Mouse (Mus musculus) MEL-GATA-1-ER (cell line): ENCODE results near the gene Mcrip1.
"Not testable (repeated sequence)": the region's sequence is repeated elsewhere in the genome, so short reads cannot be mapped to it uniquely, and the experiment has no call there.

ENCODE experiments used
- DNase-seq: peaks from one replicate; pipeline ENCODE4 v3.0.0-alpha.2; 2012; ENCODE audit warnings: low read depth; ENCODE audit errors: extremely low read depth

The Mcrip1 gene

DNA sequence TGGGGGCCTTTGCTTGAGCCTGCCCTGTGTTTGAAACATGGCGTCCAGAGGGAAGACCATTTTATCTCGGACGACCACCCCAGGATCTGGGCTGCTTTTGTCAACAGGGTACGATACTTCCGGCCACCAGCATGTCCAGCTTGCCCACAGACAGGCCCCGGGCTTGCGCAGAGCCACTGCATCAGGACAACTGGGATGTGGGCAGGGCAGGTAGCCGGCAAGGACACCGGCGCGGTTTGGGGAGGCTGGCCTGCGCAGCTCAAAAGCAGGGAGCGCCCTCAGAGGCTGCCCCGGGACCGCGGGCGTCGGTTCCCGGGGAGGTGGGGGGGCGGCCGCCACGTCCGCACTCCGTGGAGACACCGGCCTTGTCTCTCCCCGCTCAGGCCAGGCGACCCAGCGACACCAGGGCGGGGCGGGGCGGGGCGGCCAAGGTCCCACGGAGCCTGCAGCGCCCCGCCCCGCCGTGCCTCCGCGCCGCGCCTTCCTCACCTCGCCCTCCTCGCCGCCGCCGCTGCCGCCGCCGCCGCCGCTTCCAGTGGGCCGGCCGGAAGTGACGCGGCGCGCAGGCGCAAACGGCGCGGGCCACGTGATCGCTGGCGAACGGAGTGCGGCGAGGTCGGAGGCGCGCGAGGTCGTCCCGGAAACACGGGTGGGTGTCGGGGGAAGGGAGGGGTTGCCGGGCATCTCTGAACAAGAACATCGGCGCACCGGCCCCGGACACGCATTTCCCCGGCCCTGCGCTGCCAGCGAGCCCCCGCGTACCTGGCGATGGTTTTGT, at the start of gene Mcrip1:
TSS of gene Mcrip1 (minus strand) at position 560 of the 778 bp plus-strand sequence.
- no peak for DNase-seq

DNA sequence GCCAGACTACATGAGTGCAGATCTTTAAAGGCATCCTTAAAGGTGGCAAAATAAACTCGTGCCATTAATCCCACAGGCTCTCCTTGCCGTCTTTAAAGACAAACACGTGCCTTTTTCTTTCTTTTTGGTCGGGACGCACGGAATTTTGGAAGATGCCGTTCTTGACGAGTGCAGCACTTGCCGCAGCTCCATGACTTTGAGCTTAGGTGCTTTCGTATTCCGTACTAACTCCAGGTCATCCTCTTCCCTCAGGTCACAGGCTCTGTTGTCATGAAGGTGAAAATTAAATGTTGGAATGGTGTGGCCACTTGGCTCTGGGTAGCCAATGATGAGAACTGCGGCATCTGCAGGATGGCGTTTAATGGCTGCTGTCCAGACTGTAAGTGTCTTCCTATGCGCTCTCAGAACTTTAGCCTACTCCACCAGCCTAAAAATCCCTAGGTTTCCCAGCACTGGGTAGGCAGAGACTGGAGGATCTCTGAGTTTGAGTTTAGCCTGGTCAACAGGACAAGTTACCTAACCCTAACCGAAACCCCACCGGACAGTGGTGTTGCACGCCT, 49.5 kb upstream of the Mcrip1 start:
- DNase-seq: no peak

DNA sequence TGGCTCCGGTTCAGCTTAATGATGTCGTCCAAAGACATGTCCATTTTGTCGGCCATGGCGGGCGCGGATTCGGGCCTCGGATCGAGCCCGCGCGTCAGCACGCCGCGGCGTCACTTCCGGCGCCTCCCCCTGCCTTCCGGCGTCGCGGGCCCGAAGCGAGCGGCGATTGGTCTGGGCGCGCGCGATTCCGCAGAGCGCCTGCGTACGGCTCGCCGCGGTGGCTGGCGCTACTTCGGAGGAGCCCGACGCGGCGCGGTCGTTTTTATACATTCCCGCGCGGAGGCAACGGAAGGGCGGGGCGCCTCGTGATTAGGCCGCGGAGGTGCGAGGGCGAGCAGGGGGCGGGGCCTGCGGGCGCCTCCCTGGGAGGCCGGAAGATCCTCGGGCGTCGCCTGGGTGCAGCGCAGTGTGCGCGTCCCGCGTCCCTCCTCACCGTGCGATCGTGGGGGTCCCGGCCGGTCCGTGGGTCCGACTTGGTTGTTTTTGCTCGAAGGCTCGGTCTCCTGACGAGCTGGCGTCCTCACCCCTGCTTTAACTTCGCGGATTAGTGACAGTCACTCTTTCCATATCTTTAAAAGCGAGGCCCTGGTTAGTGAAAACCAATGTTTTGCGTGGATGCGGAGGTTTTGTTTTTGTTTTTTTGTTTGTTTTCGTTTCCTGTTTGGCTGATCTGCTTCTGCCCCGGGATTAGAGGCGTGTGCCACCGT, 48.9 kb upstream of the Mcrip1 start, which contains the start of the genes Alyref and Anapc11:
TSS of gene Alyref (minus strand) at position 83 of the 707 bp plus-strand sequence.
TSS of gene Anapc11 (plus strand) at position 139 of the 707 bp plus-strand sequence.
- peak; percentile 78 for DNase-seq

DNA sequence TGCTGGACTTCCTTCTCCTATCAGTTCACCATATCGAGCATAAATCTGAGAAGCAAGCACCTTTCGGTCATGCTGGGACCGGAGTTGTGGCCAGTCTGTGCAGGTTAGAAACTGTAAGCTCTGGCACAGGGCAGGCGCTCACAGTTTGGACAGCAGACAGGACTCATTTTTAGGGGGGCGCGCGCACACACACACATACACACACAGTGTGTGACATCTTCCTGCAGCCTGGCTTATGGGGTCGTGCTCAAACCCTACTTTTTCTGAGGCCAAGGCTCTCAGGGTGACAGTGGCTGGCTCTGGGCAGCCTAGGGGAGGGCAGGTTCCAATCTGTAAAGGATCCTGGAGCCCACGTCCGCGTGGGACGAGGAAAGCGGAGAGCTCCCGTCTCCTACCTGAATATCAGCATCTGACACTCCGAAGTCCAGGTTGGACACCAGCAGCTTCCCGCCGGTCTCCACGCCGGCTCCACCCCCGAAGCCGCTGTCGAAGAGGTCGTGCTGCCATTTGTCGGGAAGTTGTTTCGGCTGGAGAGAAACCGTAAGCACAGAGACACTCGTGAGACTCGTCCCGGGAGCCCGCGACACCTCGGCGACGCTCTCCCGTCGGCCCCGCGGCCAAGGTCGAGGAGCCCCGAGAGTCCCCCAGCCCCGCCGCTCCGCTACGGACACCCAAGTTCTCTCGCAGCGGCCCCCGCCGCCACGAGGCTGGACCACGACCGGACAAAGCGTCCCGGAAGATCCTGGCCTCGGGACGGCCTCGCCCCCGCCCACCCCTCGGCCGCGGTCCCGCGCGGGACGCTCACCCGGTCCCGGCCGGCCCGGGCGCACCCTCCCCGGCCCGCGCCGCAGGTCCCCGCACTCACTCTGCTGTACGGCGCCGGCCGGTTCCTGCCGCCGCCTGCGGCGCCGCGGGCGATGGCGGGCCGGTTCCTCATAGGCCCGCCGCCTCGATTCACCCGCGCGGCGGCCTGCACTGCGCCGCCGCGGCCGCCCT, 48.0 kb upstream of the Mcrip1 start:
- DNase-seq: no peak

DNA sequence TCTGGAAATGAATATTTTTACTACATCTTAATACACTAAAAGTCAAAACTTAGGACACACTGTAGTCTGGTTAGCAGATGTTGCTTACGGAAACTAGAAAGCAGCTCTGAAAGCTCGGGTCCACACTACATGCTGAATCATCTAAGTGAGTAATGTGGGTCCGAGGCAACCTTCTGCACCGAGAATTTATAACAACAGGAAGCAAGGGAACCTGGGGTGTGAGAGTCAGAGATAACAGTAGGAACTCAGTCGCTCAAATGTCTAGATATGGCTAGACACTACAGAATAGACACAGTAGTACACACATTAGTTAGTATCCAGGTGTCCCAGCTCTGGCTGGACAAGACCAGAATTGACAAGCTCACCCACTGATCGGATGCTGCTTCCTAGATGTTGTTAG, 39.0 kb upstream of the Mcrip1 start:
- DNase-seq: peak; percentile 78

DNA sequence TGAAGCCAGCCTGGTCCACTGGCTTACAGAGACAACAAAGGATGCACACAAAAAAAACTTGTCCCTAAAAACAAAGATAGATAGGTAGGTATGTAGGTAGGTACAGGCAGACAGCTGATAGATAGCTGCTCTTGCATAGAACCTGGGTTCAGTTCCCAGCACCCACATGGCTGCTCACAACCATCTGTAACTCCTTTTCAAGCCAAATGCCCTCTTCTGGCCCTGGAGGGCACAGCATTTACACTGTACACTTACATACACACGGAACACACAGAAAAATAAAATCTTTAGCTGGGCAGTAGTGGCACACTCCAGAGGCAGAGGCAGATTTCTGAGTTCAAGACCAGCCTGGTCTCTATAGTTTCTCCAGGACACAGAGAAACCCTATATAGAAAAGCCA, 34.4 kb upstream of the Mcrip1 start:
- no peak for DNase-seq

DNA sequence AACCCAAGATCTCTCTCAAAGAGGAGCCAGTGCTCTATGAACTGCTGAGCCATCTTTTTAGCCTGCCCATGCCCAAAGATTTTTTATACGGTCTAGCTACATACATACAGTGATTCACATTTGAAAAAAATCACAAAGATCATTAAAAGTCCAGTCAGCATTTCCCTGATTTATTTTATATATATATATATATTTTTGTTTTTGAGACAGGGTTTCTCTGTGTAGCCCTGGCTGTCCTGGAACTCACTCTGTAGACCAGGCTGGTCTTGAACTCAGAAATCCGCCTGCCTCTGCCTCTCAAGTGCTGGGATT, 33.4 kb upstream of the Mcrip1 start:
- not testable (repeated sequence) for DNase-seq

DNA sequence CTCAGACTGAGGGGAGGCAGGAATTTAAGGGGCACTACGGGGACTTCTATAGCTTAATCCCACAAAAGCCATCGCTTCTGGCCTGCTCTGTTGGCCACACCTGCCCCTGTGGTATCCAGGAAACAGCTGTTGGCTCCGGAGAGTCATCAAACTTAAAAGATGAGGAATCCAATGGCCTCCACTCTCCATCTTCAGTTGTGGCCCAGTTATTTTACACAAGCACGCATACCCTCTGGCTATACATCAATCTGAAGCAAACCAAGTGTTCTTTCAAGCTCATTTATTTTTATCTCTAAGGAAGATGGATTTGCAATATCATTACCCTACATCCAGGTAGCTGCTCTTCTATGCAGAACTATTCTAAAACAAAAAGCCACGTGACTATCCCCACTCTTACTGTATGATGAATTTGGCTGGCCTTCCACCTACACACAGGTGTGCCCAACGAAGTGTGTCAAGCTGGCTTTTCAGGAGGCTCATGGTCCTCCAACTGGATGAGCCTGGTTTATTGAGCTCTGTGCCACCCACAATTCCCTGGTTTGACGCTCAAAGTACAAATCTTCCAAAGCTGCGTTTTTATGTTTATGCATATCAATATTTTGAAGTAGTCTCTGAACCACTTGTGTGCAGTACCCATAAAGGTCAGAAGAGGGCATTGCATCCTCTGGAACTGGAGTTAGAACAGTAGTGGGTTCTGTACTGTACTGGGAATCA, 32.9 kb upstream of the Mcrip1 start:
- DNase-seq: peak; percentile 54

DNA sequence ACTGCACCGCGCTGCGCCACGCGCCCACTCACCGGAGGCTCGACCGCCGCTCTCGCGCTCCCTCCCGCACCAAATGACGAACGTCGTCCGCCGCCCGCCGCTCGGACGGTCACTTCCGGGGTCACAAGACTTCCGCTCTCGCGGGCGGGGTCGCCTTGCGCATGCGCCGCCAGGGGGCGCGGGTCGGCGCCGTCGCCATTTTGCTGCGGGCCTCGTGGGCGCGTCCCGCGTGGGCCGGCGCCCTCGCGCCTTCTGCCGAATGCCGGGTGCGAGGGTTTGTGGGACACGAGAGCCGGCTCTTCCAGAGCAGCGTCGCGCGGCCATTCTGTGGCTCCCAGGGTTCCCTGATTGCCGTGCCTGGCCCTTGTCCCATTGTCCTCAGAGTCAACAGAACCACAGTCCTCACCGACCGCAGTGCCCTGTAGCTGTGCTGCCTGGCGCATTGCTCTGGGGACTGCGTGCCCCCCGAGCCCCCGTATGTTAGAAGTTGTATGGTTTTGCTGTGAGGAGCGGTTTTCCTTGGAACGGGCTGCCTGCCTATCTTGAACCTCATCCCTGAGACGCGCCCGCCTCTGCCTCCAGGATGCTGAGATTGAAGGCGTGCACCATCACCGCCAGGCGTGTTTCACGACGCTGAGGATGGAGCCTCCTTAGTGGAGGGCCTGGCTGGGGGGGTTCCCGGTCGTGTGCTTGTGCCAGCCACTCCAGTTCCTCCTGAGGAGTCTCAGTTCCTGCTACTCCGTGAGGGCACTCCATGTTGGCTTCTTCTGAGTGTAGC, 32.2 kb upstream of the Mcrip1 start, which contains the start of gene Arhgdia:
TSS of gene Arhgdia (minus strand) at position 135 of the 778 bp plus-strand sequence.
- no peak for DNase-seq

DNA sequence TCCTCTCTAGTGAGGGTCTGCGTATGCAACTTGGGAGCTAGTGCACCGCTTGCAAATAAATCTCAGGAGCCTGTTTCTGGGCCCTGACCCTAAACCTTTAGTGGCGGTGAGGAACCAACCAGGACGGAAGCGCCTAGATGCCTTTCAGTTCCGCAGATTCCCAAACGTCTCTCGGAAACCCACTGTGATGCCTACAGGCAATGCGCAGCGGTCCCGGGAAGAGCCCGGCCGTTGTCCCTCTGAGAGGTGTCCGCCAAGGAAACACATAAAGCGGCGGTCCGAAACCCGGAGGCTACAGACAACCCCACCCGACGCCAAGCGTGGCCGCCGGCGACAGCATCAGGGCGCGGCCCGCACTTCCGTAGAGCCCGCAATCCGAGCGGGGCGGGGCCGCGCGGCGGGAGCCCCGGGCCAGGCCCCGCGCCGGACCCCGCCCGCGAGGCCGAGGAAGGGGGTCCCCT, 31.4 kb upstream of the Mcrip1 start:
- DNase-seq: no peak

DNA sequence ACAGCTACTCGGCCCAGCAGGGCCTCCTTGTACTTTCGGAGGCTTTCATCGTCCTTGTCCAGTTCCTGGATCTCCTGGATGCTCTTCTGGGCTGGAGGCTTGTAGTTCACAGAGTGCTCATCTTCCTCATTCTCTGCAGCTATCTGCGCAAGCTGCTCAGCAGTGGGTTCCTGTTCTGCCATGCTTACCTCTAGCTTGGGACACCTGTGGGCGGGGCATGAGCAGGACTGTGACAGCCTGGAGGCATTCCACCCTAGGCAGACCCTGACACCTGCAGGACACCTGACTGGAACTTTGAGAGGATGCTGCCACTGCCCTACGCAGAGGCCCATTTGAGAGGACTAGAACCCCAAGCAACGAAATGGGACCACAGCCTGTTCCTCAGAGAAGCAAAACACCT, 30.7 kb upstream of the Mcrip1 start:
- peak; percentile 58 for DNase-seq

DNA sequence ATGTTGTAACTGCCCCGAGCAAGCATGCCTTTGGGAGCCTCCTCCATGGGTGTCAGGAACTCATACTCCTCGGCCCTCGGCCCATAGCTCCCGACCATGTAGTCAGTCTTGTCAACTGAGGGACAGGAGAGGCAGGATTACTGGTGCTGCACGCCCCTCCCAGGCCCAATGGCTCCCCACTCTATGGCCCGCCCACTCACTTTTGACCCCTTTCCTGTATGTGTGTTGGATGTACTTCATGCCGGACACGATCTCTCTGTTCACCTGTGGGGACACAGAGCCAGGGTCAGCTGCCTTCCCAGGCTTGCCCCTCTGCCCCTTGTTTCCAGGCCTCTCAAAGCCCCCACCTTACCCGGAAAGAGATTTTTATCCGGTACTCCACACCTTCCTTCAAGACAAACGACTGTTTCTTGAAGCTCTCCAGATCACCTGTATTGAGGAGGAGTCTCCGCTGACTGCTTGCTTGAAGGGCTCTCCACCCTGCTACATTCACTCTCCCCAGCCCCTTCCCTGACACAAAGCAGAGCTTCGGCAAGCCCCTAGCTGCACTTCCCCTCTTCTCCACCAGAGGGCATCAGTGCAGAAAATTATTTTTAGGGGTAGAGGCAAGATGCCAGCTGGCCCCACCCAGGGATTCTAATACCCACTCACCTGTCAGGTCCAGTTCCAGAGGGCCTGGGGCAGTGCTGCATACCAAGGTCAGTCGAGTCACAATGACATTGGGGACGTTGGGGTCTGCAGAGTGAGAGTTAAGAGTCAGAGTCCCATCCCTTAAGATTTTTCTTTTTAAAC, 30.0 kb upstream of the Mcrip1 start:
- DNase-seq: no peak

DNA sequence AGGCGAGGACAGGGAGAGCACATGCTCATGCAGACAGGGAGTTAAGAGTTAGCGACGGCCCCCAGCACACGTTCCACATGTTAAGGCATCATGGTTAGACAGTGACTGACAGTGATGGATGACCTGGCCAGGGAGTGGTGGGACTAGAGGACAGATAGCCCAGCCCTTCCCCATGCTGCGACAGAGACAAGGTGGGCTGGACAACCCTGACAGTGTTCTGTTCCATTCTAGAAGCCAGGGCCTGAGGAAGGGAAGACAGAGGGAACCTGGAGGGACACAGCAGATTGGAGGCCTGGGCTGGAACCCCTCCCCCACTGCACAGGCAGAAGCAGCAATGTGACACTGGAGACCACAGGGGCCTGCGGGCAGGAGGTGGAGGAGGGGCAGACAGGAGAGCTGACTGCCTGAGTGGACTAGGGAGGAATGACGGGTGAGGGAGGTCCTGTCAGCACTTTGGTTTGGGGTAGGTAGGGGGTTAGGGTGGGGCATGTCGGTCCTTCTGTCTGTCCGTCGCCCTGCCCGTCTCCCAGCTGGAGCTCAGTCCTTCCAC, 29.2 kb upstream of the Mcrip1 start:
- no peak for DNase-seq

DNA sequence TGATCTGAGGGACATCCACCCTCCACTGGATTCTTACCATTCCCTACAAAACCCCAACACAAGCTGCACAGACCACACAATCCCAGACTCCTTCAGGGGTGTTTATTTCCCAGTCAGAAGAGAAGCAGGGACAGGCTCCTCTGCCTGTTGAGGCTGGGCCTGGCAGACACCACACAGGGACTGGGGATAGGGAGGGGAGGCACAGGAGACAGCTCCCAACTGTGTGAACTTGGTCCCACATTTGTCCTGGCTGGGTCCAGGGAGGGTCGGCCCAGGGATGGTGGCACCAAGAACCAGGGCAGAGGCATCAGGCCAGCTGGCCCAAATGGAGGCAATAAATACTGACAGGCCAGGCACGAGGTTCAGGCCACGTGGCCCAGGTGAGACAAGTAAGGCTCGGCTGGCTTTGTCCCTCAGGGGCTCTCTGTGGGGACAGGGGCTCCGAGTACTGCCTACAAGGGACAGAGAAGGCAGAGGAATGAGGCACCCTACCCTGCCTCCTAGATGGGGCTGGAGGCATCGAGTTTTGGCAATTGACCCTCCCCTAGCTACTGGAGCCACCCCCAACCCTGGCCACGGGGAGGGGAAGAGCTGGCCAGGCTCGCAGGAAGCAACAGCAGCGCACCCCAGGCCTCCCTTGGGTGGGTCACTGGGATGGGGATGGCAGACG, 28.6 kb upstream of the Mcrip1 start:
- no peak for DNase-seq

DNA sequence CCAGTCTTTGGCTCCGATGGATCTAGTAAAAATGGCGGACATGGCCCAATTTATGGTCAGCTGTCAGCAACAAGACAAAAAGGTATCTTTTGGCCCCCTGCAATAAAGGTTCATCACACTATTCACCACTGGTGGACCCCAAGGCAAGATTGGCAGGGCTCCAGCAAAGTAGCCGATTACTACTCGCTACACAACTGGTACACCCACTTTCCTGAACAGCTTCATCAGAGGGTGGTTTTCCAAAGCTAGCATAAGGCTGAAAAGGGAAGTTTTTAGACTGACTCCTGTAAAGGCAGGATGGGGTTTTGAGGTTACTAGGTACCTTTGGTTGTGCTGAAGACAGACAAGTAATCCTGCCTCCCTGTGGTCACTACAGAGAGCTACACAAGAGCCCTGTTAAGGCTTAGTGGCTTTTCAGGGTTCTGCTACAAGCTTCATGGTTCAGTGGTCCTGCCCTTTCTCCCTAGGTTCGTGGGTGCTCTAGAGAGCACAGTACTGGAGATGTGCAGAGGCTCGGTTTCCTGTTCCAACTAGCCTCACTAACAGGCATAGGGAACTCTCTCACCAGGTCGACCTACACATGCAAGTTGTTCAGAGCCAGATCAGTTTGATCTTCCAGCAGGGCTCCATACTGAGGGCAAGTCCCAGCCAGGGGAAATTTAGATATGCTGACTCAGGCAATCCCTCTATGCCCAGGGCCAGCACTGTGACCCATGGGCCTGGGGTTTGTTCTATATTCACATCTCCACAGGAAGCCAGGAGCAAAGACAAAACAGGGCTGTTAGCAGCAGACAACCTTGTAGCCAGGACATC, 27.9 kb upstream of the Mcrip1 start:
- DNase-seq: no peak

DNA sequence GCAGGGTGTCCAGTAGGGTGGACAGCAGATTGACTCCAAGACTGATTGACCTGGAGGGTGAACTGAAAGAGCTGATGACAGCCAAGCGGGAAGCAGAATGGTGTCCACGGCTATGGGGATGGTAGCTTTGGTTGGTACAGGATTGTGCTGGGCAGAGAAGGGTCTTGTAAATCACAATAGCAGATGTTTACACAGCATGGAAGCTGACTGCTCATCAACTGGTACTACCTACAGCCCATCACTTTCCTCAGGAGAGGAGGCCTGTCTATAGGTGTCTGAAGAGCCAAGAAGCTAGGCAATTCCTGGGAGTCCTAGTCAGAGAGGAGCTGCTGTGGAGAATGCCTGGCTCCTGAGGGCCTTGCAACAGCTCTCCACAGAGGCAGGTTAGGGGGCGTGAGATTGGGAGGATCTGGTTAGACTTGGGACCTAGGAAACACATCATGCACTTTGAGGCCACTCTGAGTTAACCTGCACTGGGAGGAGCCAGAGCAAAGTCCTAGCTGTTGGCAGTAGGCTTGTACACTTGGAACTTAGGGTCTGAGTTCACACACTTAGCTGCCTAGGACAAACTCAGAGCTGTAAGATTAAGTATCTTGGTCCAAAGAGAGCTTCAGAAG, 26.9 kb upstream of the Mcrip1 start:
- DNase-seq: no peak

DNA sequence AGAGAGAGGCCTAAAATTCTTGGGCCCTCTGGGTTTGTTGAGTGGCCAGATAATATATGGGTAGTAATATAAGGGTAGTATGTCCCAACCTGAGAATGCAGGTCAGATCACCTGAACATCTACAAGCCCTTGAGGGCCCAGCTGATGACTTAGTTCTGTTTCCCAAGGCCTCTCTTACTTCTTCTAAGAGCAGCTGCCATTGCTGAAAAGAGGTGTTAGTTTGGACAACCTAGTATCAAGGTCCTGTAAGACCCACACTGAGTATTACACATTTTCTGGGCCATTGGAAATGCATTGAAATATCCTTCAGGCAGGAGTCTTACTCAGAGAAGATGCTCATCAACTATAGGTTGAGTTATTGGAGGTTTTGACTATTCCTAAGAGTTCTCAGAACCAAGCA, 26.4 kb upstream of the Mcrip1 start:
- no peak for DNase-seq
